Mouse (Mus musculus) heart, adult 9 months (tissue): ENCODE measurements around the gene Tex33.

Experiments
- DNase-seq, 2 experiments: peaks; one replicate each; pipeline ENCODE4 v3.0.0; 2022; ENCODE audit warnings: low spot score in 2 of 2

Tex33 gene

DNA sequence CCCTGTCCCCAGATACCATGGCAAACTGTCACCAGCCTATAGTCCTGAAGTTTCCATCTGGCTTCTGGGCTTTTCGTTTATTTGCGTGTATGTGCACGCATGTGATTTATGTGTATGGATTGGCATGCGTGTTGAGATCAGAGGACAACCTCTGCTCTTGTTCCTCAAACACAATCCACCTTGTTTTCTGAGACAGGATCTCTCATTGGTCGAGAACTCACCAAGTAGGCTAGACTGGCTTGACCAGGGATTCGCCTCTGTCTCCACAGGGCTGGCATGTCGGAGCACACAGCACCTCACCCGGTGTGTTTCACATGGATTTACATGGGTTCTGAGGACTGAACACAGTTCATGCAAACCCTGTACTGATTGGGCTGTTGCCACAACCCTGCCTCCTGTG lies 18.4 kb upstream of the Tex33 start:
- no peak for DNase-seq

DNA sequence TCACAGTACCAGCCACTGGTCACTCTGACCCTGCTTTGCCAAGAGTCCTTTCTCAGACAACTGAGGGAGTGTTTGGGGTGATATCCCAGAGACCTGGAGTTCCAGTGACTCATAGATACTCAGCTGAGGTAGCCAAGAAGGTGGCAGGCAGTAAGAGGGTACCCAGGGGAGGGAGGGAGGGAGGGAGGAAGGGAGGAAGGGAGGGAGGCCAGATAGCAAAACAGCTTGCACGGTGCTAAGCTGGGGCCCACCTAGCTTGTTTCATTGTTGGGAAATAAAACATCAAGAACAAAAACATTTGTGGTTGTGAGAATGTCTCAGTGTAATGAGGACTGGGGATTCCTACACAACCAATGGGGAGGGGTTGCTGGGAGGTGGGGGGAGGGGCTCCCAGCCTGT lies 18.0 kb upstream of the Tex33 start:
- no peak for DNase-seq

DNA sequence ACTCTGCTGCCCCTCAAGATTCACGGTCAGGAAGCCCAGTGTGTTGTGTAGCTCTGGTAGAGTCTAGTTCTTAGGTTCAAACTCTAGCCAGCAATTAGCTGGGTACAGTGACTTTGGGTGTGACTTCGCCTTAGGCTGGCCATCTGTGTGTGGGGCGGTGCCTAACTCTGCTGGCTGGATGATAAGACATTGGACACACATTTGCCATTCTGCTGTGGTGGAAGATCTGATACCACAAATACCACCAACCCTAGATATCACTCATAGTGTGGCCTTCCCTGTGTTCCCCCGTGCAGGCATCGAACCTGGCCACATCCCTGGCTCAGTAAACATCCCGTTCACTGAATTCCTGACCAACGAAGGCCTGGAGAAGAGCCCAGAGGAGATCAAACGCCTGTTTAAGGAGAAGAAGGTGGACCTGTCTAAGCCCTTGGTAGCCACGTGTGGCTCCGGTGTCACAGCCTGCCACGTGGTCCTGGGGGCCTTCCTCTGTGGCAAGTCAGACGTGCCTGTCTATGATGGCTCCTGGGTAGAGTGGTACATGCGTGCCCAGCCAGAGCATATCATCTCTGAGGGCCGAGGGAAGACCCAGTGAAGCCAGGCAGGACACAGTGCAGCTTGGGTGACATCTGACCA lies 17.5 kb upstream of the Tex33 start:
- DNase-seq, result no peak

DNA sequence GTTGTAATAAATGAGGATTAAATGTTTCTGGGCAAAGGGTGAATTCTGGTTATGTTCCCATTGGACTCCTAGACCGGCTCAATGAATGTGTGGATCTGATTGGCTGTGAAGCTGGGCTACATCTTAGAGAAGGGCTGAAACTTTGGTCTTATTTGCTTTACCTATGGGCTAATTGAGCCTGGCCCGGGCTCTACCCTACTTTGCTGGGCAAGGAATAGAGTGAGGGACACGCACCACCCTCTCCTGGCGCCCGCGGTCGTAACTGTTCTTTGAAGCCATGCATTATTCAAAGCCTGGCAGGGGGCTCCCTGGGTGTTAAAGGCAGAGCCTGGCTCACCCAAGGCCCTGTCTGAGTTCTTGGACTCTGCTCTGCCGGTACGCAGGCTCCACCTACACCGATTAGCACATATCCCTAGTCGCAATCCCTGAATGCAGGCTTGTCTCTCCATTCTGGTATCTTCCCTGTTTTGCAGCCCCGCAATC lies 13.9 kb upstream of the Tex33 start:
- DNase-seq, result no peak

DNA sequence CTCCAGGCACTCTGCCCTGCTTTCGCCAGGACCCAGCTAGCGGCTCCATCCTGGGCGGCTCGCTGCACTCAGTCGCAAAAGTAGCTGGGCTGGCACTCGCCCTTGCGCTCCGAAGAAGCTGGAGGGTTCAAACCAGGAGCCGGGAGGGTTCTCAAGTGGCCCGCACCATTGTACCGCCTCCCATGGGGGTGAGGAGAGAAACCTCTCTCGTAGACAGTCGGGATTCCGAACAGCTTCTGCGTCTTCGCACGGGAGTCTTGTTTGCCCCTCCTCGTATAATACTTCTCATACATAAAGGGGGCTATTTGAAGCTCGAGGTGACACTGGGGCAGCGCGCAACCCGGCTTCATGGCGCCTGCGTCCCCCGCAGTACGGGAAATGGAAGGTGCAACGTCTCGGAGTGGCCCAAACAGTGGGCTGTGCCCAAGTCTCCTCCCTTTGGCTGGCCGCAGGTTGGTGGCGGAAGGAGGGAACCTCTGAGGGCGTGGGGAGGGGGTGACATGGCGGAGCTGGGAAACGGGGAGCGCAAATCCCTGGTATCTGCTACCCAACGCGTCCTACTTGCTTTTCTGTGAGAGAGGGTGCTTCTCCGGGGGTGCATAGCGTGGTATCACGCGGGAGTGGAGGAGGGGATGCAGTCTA lies 10.7 kb upstream of the Tex33 start, which contains the start of gene Mpst:
TSS of gene Mpst (plus strand) at position 124 of the 642 bp plus-strand sequence.
- DNase-seq, result peak; percentile 91 to 93

DNA sequence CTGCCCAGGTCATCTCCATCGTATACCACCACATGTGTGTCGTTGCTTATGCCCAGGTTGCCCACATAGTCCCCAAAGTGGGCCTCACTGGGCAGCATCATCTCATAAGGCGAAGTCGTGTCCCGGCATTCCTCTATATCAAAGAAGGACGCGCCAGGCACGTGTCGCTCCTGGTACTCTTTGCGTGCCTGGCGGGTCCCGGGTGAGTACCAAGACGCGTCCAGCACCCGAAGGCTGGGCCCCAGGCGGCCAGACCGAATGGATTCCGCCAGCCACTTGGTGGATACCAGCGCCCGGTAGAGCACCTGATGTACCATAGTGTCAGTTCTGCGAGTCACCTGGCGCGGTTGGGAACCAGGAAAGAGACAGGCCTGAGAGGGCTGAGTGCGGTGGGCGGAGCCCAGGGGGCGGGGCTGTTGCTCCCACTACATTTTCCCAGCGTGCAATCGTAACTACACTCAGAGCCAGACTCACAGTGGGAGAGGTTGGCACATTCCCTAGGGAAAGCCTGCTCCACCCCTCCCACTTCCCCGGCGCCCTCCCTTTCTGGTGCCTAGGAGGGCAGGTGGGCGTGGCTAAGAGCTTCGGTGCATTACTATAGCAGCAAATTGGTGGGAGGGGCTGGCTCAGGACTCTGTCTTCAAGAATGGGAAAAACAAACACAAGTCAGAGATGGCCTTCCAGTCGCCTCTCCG lies 10.0 kb upstream of the Tex33 start, which contains the start of gene Tst:
TSS of gene Tst (minus strand) at position 391 of the 695 bp plus-strand sequence.
- peak; percentile 90 to 92 for DNase-seq

DNA sequence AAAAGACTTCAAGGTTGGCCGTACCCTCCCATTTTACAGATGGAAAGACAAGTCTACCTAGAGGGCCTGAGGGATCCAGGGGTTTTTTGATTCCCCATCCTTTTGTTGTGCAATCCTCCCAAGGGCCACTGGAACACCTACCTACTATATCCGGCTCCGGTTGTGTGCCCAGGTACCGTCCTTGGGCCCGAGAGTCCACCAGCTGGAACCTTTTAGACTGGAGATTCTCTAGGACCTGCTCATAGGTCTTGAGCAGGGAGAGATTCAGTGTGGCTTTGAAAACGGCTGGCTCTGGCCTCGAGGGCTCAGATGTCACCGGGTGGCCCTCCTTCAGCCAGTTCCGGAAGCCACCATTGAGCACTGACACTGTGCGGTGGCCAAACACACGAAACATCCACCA lies 9.4 kb upstream of the Tex33 start:
- DNase-seq, result no peak

DNA sequence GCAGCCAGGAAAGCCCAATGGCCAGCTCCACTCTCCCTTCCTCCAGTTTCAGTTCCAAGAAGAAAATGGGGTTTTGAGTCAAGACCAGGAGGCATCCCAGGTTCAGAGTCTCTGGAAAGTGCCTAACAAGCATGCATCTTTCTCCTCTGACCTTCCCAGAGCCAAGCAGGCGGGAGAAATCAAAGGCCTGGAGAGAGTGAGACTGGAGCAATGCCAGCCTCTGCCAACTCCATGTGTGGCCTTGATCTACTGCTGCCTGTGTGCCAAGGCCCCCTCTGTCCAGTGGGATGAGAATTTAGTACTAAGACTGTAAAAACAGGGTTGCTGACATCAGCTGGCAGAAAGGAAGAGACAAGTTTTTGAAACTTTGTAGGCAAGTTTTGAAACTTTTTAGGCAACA lies 8.2 kb upstream of the Tex33 start:
- DNase-seq, result peak in 1 of 2 experiments; percentile 52

DNA sequence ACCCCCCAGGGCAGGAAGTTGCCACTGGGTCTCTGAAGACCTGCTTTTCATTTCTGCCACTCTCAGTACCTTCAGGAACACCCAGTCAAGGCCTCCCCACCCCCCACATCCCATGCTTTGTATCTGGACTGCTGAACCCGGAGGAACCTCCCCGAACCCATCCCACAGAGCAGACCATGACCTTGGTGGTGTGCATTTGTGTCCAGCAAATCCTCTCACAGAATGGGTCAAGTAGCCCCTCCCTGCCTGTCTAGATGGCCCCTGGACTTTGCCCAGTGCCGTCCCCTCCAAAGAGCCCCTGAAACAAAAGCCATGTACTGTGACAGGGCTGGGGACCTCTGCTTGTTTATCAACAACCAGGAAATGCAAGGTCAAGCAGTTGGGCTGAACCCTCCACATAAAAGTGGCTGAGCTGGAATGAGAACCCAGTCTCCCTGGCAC lies 7.6 kb upstream of the Tex33 start:
- DNase-seq, result no peak

DNA sequence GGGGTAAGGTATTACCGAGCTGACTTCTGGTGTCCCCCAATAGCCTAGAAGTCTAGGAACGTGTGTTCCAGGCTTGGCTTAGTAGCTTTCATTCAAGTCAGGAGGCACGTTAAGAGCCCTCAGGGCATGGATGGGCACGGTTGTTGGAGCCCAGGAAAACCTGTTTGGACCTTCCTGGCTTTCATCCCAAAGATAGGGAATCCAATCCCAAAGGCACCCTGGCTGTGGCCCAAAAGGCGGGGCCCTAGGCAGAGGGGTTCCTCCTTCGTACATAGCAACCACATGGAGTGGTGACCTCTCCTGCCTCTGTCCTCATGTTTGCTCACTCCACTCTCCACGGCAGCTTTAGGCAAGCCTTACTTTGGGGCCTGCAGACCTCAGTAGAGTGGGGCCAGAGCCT lies 6.7 kb upstream of the Tex33 start:
- peak in 1 of 2 experiments; percentile 21 for DNase-seq

DNA sequence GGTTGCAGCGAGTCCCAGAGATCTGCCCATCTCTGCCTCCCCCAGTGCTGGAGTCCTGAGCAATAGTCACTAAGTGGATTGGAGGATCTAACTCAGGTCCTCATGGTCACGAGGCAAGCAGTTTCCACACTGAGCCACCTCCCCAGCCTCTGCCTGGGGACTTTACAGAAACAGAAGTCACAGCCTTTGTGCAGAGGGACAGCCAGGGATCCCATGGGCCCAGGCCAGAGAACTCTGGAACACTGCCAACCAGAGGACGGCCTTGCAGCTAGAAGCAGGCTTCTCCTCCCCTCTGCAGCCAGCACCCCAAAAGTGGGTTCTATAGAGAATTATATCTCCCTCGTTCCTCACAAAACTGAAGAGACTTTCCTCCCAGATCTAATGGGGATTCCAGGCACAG lies 6.2 kb upstream of the Tex33 start:
- DNase-seq, result peak; percentile 81 to 83

DNA sequence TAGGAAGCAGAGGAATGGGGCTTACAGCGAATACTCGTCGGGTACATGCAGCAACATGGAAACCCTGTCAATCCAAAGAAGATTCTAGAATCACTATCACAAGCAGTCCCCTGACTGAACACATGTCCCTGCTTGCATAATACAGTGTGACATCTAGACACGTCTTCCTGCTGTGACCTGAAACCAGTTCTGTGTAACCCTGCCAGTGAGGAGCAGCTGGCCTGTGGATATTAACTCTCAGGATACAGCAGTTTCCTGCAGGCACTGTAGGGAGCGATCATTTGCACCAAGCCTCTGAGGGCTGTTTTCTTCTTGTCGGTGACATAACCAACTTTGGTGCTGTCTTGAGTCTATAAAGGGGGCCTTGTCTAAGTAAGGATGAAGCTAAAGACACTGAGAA lies 5.6 kb upstream of the Tex33 start:
- DNase-seq, result peak in 1 of 2 experiments; percentile 50

DNA sequence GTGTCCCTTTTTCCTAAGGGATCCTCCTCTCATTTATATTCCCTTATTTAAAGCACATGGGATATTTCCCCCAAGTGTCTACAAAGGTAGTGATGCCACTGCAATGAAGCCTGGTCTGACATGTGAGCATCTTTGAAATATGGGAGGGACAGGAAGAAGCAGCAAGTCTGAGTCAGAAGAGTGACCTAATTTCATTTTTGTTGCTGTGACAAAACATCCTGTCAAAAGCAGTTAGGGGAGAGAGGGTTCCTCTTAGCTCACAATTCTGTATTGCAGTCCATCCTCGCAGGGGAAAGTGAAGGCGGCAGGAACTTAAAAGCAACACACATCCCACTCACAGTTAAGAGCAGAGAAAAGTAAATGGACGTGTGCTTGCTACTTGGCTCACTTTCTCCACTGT lies 4.9 kb downstream of the Tex33 start:
- DNase-seq, result no peak

DNA sequence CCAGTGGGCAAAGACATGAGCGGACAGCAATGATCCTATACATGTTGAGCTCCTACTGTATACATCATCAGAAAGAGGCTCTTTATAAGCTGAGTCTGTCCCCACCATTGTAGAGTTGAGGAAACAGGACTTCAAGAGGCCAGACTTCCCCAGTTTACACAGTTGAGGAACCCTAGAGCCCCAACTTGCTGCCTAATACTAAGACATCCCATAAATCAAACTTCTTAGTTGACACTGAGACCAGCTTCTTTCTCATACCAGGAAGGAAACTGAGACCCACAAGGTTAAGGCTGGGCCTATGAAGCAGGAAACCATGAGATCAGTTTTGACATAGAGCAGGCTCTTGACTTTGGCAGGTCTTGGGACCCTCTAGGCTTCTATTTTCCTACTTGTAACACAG lies 10.1 kb downstream of the Tex33 start:
- no peak for DNase-seq

DNA sequence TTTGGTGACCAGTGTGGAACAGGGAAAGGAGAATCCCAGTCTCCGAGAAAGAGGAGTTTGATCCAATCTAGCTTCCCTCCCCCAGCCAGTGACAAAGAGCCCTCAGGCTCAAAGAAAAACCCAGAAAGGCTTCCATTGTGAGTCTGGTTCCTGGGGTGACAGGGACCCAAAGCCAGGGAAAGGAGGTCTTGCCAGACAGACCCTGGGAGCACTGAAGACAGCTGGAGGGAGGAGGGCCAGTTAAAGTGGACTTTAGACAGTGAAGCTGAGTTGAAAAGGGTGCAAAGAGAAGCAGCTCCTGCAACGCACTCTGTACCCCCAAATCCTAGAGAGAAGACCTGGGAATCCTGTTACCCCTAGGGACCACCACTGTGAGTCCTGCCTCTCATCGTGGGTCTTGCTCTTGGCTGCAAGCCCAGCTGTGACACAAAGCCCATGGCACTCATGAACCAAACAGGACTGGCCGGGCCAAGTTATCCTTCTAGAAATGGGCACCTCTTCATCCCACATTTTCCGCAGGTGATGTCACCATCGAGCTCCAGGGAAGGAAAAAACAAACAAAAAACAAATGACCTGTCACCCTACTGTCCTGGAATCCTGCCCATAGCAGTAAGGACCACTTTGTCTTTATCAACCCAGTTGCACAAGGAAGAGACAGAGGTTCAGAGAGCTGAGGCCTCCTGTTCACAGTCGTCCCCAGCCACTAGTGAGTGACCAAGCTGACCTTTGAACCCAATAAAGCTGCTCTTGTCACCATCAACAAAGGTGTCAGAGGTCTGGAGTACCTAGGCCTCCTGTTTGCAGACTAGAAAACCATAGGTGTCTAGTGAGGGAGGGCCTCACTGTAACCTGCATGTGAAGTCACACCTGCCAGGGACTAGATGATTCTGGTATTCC lies 11.2 kb downstream of the Tex33 start:
- no peak for DNase-seq

DNA sequence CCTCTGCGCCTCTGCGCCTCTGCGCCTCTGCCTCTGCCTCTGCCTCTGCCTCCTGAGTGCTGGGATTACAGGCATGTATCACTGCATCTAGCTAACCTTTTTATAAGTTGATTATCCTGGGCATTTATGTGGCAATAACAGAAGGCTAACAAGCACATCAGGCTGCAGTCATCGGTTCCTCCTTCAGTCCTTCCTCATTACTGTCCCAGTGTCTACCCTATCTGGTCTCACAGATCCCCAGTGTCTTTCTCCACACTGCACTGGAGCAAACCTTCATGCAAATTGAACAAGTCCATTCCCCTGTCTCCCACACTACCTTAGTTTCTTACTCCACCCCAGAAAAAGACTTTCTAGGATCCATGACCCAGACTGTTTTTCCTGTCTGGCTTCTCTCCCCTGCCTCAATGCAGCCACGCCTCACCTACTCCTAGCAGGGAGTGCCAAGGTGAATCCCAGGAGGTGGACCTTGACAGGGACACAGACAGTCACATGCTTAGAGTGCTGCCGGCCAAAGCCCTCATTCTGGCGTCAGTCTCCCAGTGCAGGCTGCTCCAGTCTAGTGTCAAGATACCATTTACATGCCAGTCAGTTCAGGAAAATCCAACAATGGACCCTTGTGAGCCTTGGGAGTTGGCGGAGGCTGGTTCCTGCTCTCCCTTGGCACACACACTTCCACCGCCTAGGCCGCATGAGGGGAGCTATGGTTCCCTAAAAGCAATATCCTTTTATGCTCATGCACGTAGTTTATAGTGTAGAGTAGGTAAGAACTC lies 12.1 kb downstream of the Tex33 start:
- peak; percentile 34 to 37 for DNase-seq

DNA sequence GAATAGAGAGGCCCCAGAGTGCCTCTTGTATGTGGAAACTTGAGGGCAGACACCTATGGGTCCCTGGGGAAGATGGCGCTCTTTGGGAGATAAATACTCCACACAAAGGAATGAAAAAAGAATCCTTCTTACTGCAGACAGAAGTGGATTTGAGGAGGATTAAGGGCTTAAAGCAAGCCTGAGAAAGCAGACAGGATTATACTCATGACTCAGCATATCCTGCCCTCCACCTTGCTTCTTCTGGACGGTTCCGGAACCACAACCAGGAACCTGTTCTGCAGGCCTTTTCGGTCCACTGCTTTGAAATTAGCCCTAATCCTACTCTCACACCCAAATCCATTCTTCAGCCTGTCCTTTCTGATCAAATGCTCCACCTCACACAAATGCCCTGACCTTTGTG lies 13.6 kb downstream of the Tex33 start:
- no peak for DNase-seq

DNA sequence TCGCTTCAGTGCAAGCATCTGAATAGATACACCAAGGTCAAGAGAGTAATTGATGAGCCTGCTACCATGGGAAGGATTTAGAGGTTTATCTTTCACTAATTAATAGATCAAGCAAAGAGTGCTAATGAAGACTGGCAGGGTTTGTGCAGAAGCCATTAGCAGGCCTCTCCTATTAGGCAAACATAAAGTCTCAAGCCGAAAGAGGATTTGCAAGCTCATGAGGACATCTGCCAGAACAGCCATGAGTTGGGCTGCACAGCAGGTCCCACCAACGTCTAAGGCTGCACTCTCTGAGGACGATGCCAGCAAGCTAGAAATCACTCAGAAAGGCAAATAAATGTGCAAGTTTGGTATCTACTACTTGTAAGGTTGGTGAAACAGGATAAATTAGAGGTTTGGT lies 15.0 kb downstream of the Tex33 start:
- DNase-seq, result no peak

DNA sequence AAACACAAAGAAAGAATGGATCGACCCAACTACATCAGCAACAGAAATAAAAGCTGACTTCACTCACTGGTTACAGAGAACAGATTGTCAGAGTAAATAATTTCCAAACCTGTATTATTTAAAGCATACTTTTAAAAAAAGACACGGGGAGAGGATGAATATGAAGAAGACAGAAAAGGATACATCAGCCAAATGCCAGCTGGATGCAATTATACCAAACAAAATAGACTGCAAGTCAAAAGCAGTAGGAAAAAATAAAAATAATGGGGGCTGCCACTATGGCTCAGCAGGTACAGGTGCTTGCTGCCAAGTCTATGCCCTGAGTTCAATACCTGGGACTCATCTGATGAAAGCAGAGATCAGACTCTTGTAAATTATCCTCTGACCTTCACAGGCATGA lies 15.5 kb downstream of the Tex33 start:
- DNase-seq, result no peak

DNA sequence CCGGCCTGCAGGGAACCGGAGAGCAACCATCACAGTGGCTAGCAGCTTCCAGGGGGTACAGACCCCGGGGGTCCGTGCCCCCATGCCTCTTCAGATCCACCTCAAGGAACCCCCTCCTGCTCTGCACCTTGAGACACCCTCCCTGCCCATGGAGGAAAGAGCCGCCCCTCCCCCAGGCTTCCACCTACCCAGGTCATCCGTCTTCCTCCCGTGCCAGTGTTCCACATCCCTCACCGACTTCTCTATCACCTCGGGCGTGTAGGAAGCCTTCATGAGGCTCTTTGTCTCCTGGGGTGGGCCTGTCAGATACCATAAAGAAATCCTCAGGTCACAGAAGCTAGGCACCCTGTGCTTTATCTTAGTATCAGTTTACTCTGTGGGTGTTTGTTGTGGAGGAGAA lies 17.2 kb downstream of the Tex33 start:
- DNase-seq, result no peak

DNA sequence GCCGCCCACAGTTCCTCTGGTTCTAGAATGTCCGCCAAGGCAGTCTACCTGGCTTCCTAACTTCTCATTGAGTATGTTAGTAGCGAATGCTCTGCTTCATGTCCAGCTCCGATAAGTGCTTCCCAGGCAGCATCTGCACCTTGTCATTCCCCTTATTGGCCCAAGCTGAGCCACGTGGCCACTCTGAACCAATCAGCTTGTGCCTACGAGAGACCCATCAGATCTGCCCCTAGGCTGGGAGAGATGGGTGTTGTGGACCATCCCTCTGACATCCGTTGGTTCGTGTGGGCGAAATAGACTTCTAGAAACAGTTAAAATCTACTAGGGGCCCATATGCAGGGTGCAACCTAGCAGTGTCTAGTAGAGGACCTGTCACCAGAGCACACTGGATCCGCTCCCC lies 17.9 kb downstream of the Tex33 start:
- DNase-seq, result no peak
